Mouse (Mus musculus) embryonic fibroblast, embryonic 13.5 days (primary cell): Measurements from ENCODE around the gene Suclg2. TPM values are rescaled to one million over a fixed set of nuclear protein-coding genes. Genes with fewer than 3 reads are reported as not detected.

Experiments
- H3K27ac ChIP-seq: 2 replicates; pipeline ENCODE4 v1.5.1; 2012; ENCODE audit warnings: low read length, control low read depth, inconsistent platforms; ENCODE audit not compliant: insufficient read depth
- H3K4me1 ChIP-seq: 2 replicates; pipeline ENCODE4 v1.6.1; 2011; ENCODE audit warnings: low read length; ENCODE audit not compliant: control insufficient read depth, insufficient read depth
- H3K4me3 ChIP-seq: 2 replicates; pipeline ENCODE4 v1.5.1; 2011; ENCODE audit warnings: mild to moderate bottlenecking, control low read depth, low read length; ENCODE audit not compliant: insufficient read depth
- CTCF ChIP-seq: IDR thresholded peaks from 2 replicates; pipeline ENCODE4 v1.5.1; 2011; ENCODE audit warnings: mild to moderate bottlenecking, control low read depth, low read length, moderate library complexity, borderline replicate concordance; ENCODE audit not compliant: insufficient read depth
- POLR2A ChIP-seq: IDR thresholded peaks from 2 replicates; pipeline ENCODE4 v1.6.1; 2011; ENCODE audit warnings: low read depth, mild to moderate bottlenecking, control low read depth, low read length, moderate library complexity
- polyA plus RNA-seq: library from polyadenylated mRNA; stranded (reverse); fragments of >200 nt; gene quantifications from 2 replicates; pipeline ENCODE4 v1.2.4, GENCODE M21; 2011; ENCODE audit warnings: low read depth; ENCODE audit not compliant: missing spikeins, insufficient read length

Suclg2 gene
- polyA plus RNA-seq, 1 experiment = 38.0 TPM

DNA sequence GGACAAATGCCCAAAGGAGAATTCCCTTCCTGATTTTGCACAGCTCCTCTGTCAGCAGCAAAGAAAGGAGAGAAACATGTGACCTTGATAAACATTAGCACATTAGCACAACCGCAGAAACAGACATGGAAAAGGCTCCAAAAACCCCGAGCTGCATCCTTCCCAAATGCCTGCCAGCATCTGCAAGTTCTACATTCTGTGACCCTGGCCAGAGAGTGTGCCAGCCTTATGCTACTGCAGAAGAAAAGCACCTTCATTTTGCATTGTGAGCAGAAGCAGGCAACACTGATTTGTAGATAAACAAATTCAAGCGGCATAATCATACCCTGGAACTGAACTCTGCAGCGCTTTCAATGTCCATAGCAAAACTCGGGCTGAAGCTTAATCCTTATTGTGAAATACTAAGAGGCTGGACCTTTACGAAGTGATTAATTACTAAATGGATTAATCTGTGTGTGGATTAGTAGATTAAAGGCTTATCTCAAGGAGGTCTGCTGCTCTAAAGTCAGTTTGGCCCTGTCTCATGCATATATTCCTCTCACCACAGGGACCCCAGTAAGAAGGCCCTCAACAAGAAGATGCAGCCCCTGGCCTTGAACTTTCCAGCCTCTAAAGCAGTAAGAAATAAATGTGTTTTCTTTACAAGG, 43.4 kb downstream of the Suclg2 start:
- TF ChIP-seq POLR2A (no peak), CTCF (no peak)
- no peak overlapping the region for H3K4me3 ChIP-seq
- no peaks in the 10 kb centered on the region for H3K4me1 ChIP-seq
- no peak overlapping the region for H3K27ac ChIP-seq

DNA sequence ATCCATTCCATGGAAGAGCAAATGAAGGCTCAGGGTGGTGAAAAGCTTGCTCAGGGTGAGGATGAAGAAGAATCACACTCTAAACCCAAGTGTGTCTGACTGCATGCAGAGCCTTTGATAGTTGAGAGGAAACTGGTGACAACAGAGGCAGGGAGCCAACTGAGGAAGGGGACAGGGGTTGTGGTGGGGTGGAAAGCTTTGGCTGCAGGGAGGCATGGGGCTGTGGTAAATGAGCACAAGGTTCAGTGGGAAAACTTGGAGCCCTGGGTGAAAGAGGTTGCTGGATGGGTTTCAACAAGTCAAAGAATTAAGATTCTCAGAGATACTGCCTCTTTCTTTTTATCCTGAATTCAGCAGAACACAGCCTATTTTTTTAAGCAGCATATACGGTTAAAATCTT, 43.9 kb downstream of the Suclg2 start:
- H3K27ac ChIP-seq = no peak overlapping the region
- peaks cover under 1% of the 10 kb centered on the region; the same call in 1 of the 2 replicates for H3K4me1 ChIP-seq
- TF ChIP-seq CTCF (no peak), POLR2A (no peak)

DNA sequence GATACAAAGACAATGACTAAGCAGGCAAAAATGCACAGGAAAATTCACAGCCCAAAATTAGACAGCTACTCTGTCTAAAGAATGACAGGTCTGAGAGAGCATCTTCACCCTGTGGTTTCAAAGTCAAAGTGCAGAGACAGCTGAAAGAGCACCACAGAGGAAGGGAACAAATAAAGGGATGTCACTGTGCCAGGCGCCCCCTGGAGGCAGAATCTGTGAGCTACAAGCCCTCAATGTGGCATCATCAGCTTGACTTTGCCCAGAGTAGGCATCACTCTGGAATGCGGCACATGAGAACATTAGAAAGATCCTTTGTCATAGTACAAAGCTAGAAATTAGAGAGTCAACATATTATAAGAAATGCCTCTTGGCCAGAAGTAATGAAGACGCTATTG, 49.3 kb downstream of the Suclg2 start:
- Histone ChIP-seq H3K4me1 (peaks cover 6% of the 10 kb centered on the region; the same call in 1 of the 2 replicates), H3K4me3 (no peak overlapping the region), H3K27ac (no peak overlapping the region)
- TF ChIP-seq CTCF = peak; percentile 48
- TF ChIP-seq POLR2A = no peak

More for the DNA sequence above, 43.9 kb downstream of the Suclg2 start:
- no peak overlapping the region for H3K4me3 ChIP-seq

DNA sequence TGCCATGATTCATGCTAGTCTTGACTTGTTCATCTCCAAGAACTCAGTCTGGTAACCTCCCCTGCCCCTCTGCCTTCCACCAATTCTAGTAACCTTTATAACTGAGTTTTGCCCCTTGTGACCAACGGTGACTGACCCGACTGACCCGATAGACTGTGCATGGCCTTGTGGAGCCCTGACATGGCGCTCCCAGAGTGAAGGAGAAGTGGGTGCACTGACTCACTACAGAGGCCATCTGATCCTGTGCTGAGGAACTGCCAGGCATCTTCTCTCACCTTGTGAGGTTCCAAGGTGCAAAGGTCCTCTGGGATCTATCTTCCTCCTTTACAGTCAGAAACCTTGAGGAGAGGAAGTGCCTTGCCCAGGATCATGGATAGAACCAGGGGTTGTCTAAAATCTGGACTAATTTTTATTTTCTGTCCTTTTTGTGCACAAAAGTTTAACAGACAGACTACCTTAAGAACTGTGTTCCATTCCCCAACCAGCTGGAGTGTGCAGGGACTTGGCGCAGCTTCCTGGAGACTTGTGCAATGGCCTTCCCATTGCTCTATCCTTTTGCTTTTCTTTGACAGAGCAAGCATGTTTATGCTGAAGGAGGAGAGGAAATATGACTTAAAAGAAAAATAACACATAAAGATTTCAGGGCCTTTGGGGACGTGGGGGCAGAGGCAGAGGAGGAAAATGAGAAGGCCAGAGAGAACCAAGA, 49.8 kb downstream of the Suclg2 start:
- H3K4me1 ChIP-seq = peaks cover 6% of the 10 kb centered on the region; the same call in 1 of the 2 replicates
- TF ChIP-seq POLR2A (no peak), CTCF (no peak)
- H3K4me3 ChIP-seq = no peak overlapping the region
- H3K27ac ChIP-seq = no peak overlapping the region

DNA sequence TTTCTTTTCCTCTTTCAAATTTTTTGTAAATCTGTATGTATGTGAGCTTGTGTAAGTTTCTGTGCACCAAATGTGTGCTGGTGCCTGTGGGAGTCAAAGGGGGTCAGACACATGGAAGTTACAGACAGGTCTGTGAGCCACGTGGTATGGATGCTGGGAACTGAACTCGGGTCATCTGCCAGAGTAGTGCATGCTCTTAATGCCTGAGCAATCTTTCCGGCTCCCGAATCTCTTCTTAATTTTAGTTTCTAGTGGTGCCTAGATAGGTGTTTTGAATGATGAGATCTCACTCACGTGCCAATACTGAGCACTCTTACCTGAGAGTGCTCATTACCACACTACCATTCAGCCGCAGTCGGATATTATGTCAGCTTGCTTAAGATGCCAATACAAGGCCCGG, 60.9 kb downstream of the Suclg2 start:
- TF ChIP-seq POLR2A (no peak), CTCF (no peak)
- Histone ChIP-seq H3K4me1 (no peaks in the 10 kb centered on the region), H3K27ac (no peak overlapping the region), H3K4me3 (no peak overlapping the region)

DNA sequence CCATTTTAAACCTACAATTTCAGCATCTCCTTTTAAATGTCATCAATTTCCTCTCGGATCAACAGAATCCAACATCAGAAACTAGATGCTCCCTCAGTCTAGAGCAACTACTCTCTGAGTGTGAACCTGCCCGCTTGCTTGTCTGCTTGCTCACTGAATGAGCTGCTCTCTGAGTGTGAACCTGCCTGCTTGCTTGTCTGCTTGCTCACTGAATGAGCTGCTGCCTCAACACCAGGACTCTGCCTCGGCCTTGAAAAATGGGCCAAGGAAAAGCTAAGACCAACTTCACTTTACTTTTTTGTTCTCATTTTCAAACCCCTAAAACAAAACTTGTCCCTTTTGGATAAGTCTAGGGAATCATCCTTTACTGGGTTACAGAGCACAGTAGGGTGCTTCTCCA, 64.9 kb downstream of the Suclg2 start:
- TF ChIP-seq CTCF = no peak
- TF ChIP-seq POLR2A = no peak
- Histone ChIP-seq H3K27ac (no peak overlapping the region), H3K4me1 (0 out of 2 replicates have a peak, but pooled peaks cover 3% of the 10 kb centered on the region)

DNA sequence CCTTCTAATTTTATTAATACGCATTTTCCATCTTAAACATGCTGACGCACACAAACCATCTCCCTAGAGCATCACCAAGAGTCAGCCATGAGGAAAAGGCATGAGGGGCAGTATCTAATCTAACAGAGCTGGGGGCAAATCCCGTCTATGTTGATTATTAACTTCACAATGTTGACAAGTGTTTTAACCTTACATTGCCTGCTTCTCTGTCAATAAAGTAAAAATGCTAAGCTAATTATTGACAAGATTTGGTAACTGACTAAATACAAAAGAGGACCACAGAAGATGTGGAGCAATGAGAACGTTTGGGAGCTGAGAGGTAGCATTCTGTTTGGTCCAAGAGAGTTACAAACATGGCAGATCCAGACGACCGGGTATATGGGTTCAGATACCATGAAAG, 65.8 kb downstream of the Suclg2 start:
- Histone ChIP-seq H3K4me3 (no peak overlapping the region), H3K27ac (no peak overlapping the region), H3K4me1 (0 out of 2 replicates have a peak, but pooled peaks cover 3% of the 10 kb centered on the region)
- no peak for TF ChIP-seq POLR2A
- TF ChIP-seq CTCF = no peak

More for the DNA sequence above, 64.9 kb downstream of the Suclg2 start:
- no peak overlapping the region for H3K4me3 ChIP-seq

DNA sequence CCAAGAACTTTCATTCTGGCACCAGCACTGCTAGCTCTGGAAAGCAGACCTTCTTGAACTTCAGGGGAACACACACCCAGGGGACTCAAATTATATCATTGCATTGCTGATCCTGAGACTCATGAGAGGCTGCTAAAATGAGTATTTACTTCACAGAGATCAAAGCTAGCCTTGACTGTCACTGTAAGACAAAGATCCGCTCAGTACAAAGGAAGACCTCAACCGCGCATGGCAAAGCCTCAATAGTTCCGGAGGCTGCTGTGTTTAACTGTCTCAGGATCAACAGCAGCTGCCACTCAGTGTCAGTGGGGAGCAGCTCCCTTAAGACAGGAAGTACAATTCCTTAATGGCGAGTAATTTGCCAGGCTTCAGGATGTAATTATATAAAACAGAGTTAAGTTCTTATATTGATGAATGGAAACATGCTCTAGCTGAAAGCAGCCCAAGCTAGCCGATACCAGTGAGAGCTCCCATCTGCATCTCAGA, 67.2 kb downstream of the Suclg2 start:
- no peak overlapping the region for H3K27ac ChIP-seq
- no peak for TF ChIP-seq CTCF
- TF ChIP-seq POLR2A = no peak
- H3K4me1 ChIP-seq = 0 out of 2 replicates have a peak, but pooled peaks cover 3% of the 10 kb centered on the region
- H3K4me3 ChIP-seq = no peak overlapping the region

DNA sequence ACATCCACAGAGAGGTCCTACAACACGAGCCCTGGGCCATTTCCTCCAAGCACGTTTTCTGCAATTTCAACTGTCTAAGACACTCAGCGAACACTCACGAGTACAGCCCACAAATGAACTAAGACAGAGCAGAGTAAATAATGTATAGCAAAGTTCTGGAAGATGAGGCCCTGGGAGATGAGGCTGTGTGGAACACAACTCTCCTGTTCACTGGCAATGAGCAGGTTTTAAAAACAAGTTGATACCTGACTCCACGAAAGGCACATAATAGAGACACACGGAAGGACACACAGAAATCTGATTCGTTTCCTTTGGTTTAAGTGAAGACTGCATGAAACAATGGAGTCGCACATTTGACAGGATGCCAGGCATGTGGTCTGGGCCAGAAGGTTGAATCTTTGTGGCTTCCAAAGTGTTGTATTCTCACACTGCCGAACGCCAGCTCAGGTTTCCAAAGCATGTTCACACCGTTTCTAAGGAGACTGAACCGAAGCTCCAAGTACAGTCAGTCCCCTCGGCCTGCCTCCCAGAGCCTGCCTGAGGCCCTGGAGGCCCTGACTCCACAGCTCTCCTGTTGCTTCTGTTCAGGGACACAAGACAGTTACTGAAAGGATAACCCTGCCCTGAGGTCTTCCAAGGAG, 68.4 kb downstream of the Suclg2 start:
- Histone ChIP-seq H3K4me3 (no peak overlapping the region), H3K27ac (no peak overlapping the region), H3K4me1 (0 out of 2 replicates have a peak, but pooled peaks cover 3% of the 10 kb centered on the region)
- no peak for TF ChIP-seq POLR2A
- no peak for TF ChIP-seq CTCF
